Comparison of ENCODE assay signal across 8 mouse cellular contexts in genomic region chr11:69367616-69368355, GRCm38 (mm10). TPM values are rescaled to one million over a fixed set of nuclear protein-coding genes. Genes with fewer than 3 reads are reported as not detected.
DNase-seq lines count a peak whose midpoint lies in the region; ATAC-seq and TF ChIP-seq lines count a peak whose summit lies in the region.

No protein-coding gene starts in this region.

- ATAC-seq in intestine, postnatal 0 days: no peak
- ATAC-seq in stomach, embryonic 15.5 days (ENCODE audit: insufficient read depth, low FRiP score, low read depth): no peak

- H3K27me3 ChIP-seq in intestine, postnatal 0 days (replicated peaks; ENCODE audit: control insufficient read depth, insufficient read depth, low read length): no peaks in the 10 kb centered on the region
- no peaks in the 10 kb centered on the region for H3K27me3 ChIP-seq in stomach, embryonic 15.5 days (replicated peaks)

- no peak for TF ChIP-seq CTCF in intestine, postnatal 0 days (IDR thresholded peaks at IDR 0.05; ENCODE audit: low read depth)

- no peaks in the 10 kb centered on the region for H3K9me3 ChIP-seq in intestine, postnatal 0 days (ENCODE audit: control insufficient read depth)
- H3K9me3 ChIP-seq in stomach, embryonic 15.5 days: no peaks in the 10 kb centered on the region

- peak overlapping the region; percentile 96 for H3K4me3 ChIP-seq in intestine, postnatal 0 days (ENCODE audit: low read depth, low read length)
- H3K4me3 ChIP-seq in stomach, embryonic 15.5 days (replicated peaks): peak overlapping the region; percentile 85

- peak overlapping the region; percentile 95 for H3K4me2 ChIP-seq in intestine, postnatal 0 days (replicated peaks; ENCODE audit: low read depth)
- peak overlapping the region; percentile 91 for H3K4me2 ChIP-seq in stomach, embryonic 15.5 days

- WGBS in intestine, postnatal 0 days: 1% methylated on average over 22 of the region's 22 CpGs
- WGBS in stomach, embryonic 15.5 days: 1% methylated on average over 22 of the region's 22 CpGs

- peaks cover 3% of the 10 kb centered on the region; the same call in 1 of the 2 replicates for H3K36me3 ChIP-seq in intestine, postnatal 0 days (ENCODE audit: control insufficient read depth, insufficient read depth)
- H3K36me3 ChIP-seq in stomach, embryonic 15.5 days: peaks cover 8% of the 10 kb centered on the region; the same call in 1 of the 2 replicates

- H3K9ac ChIP-seq in intestine, postnatal 0 days (ENCODE audit: low read depth, low read length): peak overlapping the region; percentile 97
- H3K9ac ChIP-seq in stomach, embryonic 15.5 days: peak overlapping the region; percentile 99

- peak overlapping the region; percentile 99 for H3K27ac ChIP-seq in intestine, postnatal 0 days (ENCODE audit: low read depth, low read length)
- peak overlapping the region; percentile 99 for H3K27ac ChIP-seq in stomach, embryonic 15.5 days

- DNase-seq in lung, adult 18-20 months: peak; percentile 54 to 60
- DNase-seq in lung, postnatal 25 days (ENCODE audit: low spot score): no peak
- DNase-seq in adrenal gland, postnatal 36 days: peak; percentile 16 to 60
- DNase-seq in frontal cortex, postnatal 10 days (ENCODE audit: low spot score in 2 of 2): peak; percentile 42 to 66
- DNase-seq in lung, postnatal 10 days: peak; percentile 54
- no peak for DNase-seq in right cerebral cortex, adult 18-20 months

- H3K4me1 ChIP-seq in intestine, postnatal 0 days (replicated peaks; ENCODE audit: control insufficient read depth, insufficient read depth, low read length): peaks cover 29% of the 10 kb centered on the region
- peaks cover 47% of the 10 kb centered on the region for H3K4me1 ChIP-seq in stomach, embryonic 15.5 days

RNA-seq across cellular contexts. Expression of gene Chd3, which starts 1.4 kb away (rescaled TPM):
- total RNA-seq in adrenal gland, postnatal 36 days (2021): 100 to 1,000 TPM in 1 of 2 experiments, 10 to 100 TPM in 1; 78.6 to 119 TPM
- 19.4 and 24.8 TPM in 2 replicates for polyA plus RNA-seq in intestine, postnatal 0 days (2015; fragmentation: Nextera tagmentation; extraction: Ambion mirVana)
- polyA plus RNA-seq in stomach, embryonic 15.5 days (2015; fragmentation: Nextera tagmentation; extraction: Ambion mirVana): 53.4 and 54.0 TPM in 2 replicates

RNA-seq across cellular contexts. Expression of gene Naa38, which starts 27.5 kb away (rescaled TPM):
- total RNA-seq in adrenal gland, postnatal 36 days (2021): 100 to 1,000 TPM; 132 to 158 TPM
- 159 and 164 TPM in 2 replicates for polyA plus RNA-seq in intestine, postnatal 0 days (2015; fragmentation: Nextera tagmentation; extraction: Ambion mirVana)
- 154 and 179 TPM in 2 replicates for polyA plus RNA-seq in stomach, embryonic 15.5 days (2015; fragmentation: Nextera tagmentation; extraction: Ambion mirVana)

RNA-seq across cellular contexts. Expression of gene Rnf227, which starts 27.5 kb away (rescaled TPM):
- total RNA-seq in adrenal gland, postnatal 36 days (2021): 1 to 10 TPM; 4.7 to 6.6 TPM
- polyA plus RNA-seq in intestine, postnatal 0 days (2015; fragmentation: Nextera tagmentation; extraction: Ambion mirVana): 7.8 and 7.9 TPM in 2 replicates
- 12.6 and 12.8 TPM in 2 replicates for polyA plus RNA-seq in stomach, embryonic 15.5 days (2015; fragmentation: Nextera tagmentation; extraction: Ambion mirVana)

RNA-seq across cellular contexts. Expression of gene Cyb5d1, which starts 27.6 kb away (rescaled TPM):
- total RNA-seq in adrenal gland, postnatal 36 days (2021): 10 to 100 TPM; 49.0 to 50.9 TPM
- polyA plus RNA-seq in intestine, postnatal 0 days (2015; fragmentation: Nextera tagmentation; extraction: Ambion mirVana): 8.6 and 8.9 TPM in 2 replicates
- 24.9 and 25.3 TPM in 2 replicates for polyA plus RNA-seq in stomach, embryonic 15.5 days (2015; fragmentation: Nextera tagmentation; extraction: Ambion mirVana)

RNA-seq across cellular contexts. Expression of gene Tmem88, which starts 30.2 kb away (rescaled TPM):
- total RNA-seq in adrenal gland, postnatal 36 days (2021): 10 to 100 TPM; 13.4 to 17.8 TPM
- polyA plus RNA-seq in intestine, postnatal 0 days (2015; fragmentation: Nextera tagmentation; extraction: Ambion mirVana): 24.1 and 24.9 TPM in 2 replicates
- 26.7 and 29.4 TPM in 2 replicates for polyA plus RNA-seq in stomach, embryonic 15.5 days (2015; fragmentation: Nextera tagmentation; extraction: Ambion mirVana)

Comparison
In these comparisons a context has a peak if more than half of its experiments do, and no peak if none do; other contexts are left out.
1. DNase-seq: peak in lung, adult 18-20 months (2 of 2), adrenal gland, postnatal 36 days (2 of 2), frontal cortex, postnatal 10 days (2 of 2) and lung, postnatal 10 days (single experiment); none in lung, postnatal 25 days (single experiment) and right cerebral cortex, adult 18-20 months (single experiment).